Mouse (Mus musculus): ENCODE results near the gene Ndufv3.
"Not testable (repeated sequence)": the region's sequence is repeated elsewhere in the genome, so short reads cannot be mapped to it uniquely, and the experiment has no call there.

Ndufv3 gene

GRCm38 (mm10) chr17:31511792-31512495 lies 8.0 kb upstream of the Ndufv3 start:
- peak; percentile 95 for DNase-seq (ENCODE audit: low read depth, low spot score)

GRCm38 (mm10) chr17:31512593-31512992 lies 7.3 kb upstream of the Ndufv3 start:
- no peak for DNase-seq (ENCODE audit: low read depth, low spot score)

DNA sequence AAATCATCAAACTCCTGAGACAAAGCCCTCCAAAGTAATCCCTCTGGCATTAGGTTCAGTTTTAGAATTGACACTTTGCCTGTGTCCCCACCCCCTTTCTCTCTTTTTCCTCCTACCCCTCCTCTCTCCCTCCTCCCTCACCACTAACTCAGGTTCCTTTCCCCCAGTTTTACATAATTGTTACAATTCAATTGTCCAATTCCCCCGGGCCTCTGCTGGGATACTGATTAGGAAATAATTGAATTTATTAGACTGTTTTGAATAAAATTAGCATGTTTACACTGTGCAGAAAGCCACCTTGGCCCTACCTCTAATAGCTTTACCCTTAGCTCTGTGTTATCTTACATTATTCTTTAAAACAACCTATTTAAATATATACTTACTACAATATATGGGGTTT lies 5.2 kb upstream of the Ndufv3 start:
- DNase-seq (ENCODE audit: low read depth, low spot score) = no peak

- no peak for DNase-seq (ENCODE audit: low read depth, low spot score)
These were observed 470 bp upstream of the Ndufv3 start for GRCm38 (mm10) chr17:31519344-31519945.

- no peak for DNase-seq (ENCODE audit: low read depth, low spot score)
These were observed 980 bp downstream of the Ndufv3 start for GRCm38 (mm10) chr17:31520895-31521294.

DNA sequence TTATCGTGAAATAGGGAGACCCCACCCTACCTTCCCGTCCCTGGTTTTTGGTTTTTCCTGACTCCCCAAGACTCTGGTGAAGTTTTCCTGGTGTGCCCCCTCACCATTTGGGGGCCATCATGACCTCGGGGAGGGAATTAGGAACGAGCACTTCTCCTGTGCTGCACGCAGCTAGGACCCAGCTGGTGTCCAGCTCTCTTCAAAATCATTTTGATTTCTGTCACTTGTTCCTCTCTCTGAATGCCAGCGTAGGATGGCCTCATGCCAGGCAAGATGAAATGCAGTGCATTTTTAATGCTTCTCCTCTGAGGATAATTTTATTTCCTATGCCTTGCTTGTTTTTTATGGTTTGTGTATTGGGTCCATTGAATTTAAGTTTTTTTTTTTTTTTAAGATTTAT lies 2.0 kb downstream of the Ndufv3 start:
- DNase-seq (ENCODE audit: low read depth, low spot score) = no peak

- DNase-seq (ENCODE audit: low read depth, low spot score) = no peak
These were observed 5.2 kb downstream of the Ndufv3 start for GRCm38 (mm10) chr17:31525114-31525513.

- no peak for DNase-seq (ENCODE audit: low read depth, low spot score)
These were observed 5.9 kb downstream of the Ndufv3 start for GRCm38 (mm10) chr17:31525816-31526215.

DNA sequence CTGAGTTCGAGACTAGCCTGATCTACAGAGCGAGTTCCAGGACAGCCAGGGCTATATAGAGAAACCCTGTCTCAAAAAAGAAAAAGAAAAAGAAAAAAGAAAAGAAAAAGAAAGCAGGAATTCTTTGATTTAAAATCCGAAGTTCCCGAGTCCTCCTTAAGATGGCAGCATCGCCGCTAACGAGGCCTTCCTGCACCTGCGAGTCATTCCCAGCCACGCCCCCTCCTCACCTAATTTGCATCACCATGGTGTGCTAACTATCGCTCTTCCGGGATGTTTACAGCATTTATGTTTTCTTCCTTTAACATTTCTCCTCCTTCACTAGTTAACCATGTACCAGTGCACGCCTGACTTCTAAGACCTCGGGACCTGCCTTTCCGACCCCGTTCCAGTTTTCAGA lies 9.4 kb downstream of the Ndufv3 start:
- DNase-seq (ENCODE audit: low read depth, low spot score) = peak; percentile 42

GRCm38 (mm10) chr17:31531441-31532158 lies 11.7 kb downstream of the Ndufv3 start:
- no peak for DNase-seq (ENCODE audit: low read depth, low spot score)

- DNase-seq (ENCODE audit: low read depth, low spot score) = not testable (repeated sequence)
These were observed 12.4 kb downstream of the Ndufv3 start for GRCm38 (mm10) chr17:31532331-31532730.

- DNase-seq (ENCODE audit: low read depth, low spot score) = no peak
These were observed 15.4 kb downstream of the Ndufv3 start for GRCm38 (mm10) chr17:31535358-31535757.

- no peak for DNase-seq (ENCODE audit: low read depth, low spot score)
These were observed 16.1 kb downstream of the Ndufv3 start for GRCm38 (mm10) chr17:31535871-31536629.

DNA sequence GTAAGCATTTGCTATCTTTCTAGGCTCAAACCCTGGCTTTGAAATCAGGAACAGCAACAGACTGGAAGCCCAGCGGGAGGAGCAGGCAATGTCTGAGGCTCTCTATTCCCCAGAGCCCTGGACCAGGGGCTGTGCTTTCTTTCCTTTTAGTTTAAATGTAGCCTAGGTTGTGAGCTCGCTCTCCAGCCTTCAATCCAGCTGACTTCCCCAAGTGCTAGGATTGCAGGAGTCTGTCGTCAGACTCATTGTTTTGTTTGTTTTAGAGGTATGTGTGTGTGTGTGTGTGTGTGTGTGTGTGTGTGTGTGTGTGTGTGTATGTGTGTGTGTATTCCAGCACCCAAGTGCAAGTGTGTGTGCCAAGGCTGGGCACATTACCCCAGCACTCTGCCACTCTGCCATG lies 20.2 kb downstream of the Ndufv3 start:
- DNase-seq (ENCODE audit: low read depth, low spot score) = no peak

GRCm38 (mm10) chr17:31540809-31541459 lies 21.0 kb downstream of the Ndufv3 start:
- no peak for DNase-seq (ENCODE audit: low read depth, low spot score)

DNA sequence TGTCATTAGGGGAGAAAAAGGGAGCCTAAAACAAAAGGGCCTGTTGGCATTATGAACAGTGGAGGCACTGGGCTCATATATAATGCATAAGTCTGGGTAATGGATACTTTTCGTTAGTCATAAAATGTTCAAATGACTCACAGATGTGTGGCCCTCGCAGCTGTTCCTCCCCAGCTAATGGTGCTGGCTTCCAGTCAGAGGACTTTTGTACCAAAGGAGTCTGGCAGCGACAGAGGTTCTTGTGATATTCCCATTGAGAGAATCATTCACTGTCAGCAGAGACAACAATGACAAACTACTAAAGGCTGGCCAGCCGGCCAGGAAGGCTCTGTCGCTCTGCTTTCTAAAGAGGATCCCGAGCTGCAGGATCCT lies 21.5 kb downstream of the Ndufv3 start:
- DNase-seq (ENCODE audit: low read depth, low spot score) = no peak

DNA sequence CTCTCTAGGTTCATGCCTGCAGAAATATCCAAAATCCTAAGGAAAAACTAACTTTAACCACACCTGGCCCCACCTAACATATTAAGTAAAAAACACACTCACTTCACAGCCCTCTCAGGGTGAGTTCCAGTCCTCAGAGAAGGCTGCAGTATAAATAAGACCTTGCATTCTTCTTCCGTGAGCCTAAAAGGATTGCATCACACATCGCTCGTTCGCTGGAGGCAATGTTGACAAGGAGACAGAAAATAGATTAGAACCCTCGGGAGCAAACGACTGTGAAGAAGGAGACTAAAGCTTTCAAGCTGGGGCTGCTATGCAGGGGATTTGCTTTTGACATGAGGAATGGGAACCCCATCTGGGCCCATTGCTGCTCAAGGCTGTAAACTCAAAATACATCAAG lies 23.7 kb downstream of the Ndufv3 start:
- DNase-seq (ENCODE audit: low read depth, low spot score) = no peak

- no peak for DNase-seq (ENCODE audit: low read depth, low spot score)
These were observed 26.7 kb downstream of the Ndufv3 start for GRCm38 (mm10) chr17:31546444-31547196.

- no peak for DNase-seq (ENCODE audit: low read depth, low spot score)
These were observed 28.1 kb downstream of the Ndufv3 start for GRCm38 (mm10) chr17:31547974-31548373.

- no peak for DNase-seq (ENCODE audit: low read depth, low spot score)
These were observed 29.5 kb downstream of the Ndufv3 start for GRCm38 (mm10) chr17:31549389-31549788.

GRCm38 (mm10) chr17:31552601-31553000 lies 32.7 kb downstream of the Ndufv3 start:
- not testable (repeated sequence) for DNase-seq (ENCODE audit: low read depth, low spot score)

All from CD4-positive helper T cell, adult 2 months (primary cell).